Mouse (Mus musculus) left cerebral cortex, postnatal 14 days (tissue): Measurements from ENCODE around the gene 9230110F15Rik. TPM values are rescaled to one million over a fixed set of nuclear protein-coding genes. Genes with fewer than 3 reads are reported as not detected.
"Not testable (repeated sequence)": the region's sequence is repeated elsewhere in the genome, so short reads cannot be mapped to it uniquely, and the experiment has no call there.

Experiments
- DNase-seq, 2 experiments: peaks; one replicate each; pipeline ENCODE4 v3.0.0; 2021 to 2022; ENCODE audit warnings: low spot score in 2 of 2, mixed read lengths in 1 of 2
- intact Hi-C: fragments of 180-260 bp; cut with DNase I; formaldehyde crosslinking; loops from one replicate; pipeline ENCODE4 v1.15.1; 2025
- long read RNA-seq, 2 experiments: library from polyadenylated mRNA; stranded (forward); transcript quantifications; one replicate each; pipeline ENCODE4 v2.0.0; 2021
- total RNA-seq, 2 experiments: library from RNA; stranded (reverse); gene quantifications; 2 replicates each; pipeline ENCODE4 v1.2.3; 2021

Gene 9230110F15Rik
- not detected for total RNA-seq
- long read RNA-seq, experiment 1: 0 reads
- long read RNA-seq, experiment 2: 0 reads

GRCm38 (mm10) chr9:35844050-35844449, at the start of gene 9230110F15Rik:
9230110F15Rik (minus strand) TSS chr9:35844150.
- no peak for DNase-seq
- intact Hi-C loops: loop anchor here (2.0 kb wide), 1 partner anchor 285 kb away; the partner anchor contains the start of gene Gm5916

GRCm38 (mm10) chr9:35893112-35893511, 49.2 kb upstream of the 9230110F15Rik start:
- intact Hi-C loops: not testable (repeated sequence)

GRCm38 (mm10) chr9:35817881-35818280, 26.1 kb downstream of the 9230110F15Rik start:
- intact Hi-C loops, DNase-seq: not testable (repeated sequence)

More at GRCm38 (mm10) chr9:35893112-35893511, 49.2 kb upstream of the 9230110F15Rik start:
- not testable (repeated sequence) for DNase-seq

- no peak for DNase-seq
- intact Hi-C loops: no loop called here
These were observed 45.8 kb downstream of the 9230110F15Rik start for GRCm38 (mm10) chr9:35798146-35798545.

- no peak for DNase-seq
- intact Hi-C loops: no loop called here
These were observed 53.9 kb downstream of the 9230110F15Rik start, which contains the start of the genes Gm27235 and D730048I06Rik for GRCm38 (mm10) chr9:35790001-35790400. Gm27235 (minus strand) TSS chr9:35790101. D730048I06Rik (minus strand) TSS chr9:35790112.

Other genes with a start within 250 kb of the 9230110F15Rik start
- gene Pate4, start 232.2 kb downstream of the 9230110F15Rik start, total RNA-seq: not detected
- not detected for gene Pate3, start 195.9 kb downstream of the 9230110F15Rik start, total RNA-seq
- gene Pate1, start 156.8 kb downstream of the 9230110F15Rik start, total RNA-seq: not detected
- not detected for gene Gm17677, start 103.1 kb downstream of the 9230110F15Rik start, total RNA-seq
- not detected for gene Gm17727, start 66.0 kb downstream of the 9230110F15Rik start, total RNA-seq
- not detected for gene Gm27235, start 54.0 kb downstream of the 9230110F15Rik start, total RNA-seq
- gene D730048I06Rik, start 54.0 kb downstream of the 9230110F15Rik start, total RNA-seq: not detected
- not detected for gene 9230113P08Rik, start 64.3 kb upstream of the 9230110F15Rik start, total RNA-seq